Mouse (Mus musculus) cortical plate, adult 2 months (tissue): ENCODE data around the gene Dtnbp1. TPM values are rescaled to one million over a fixed set of nuclear protein-coding genes. Genes with fewer than 3 reads are reported as not detected.

Experiments used
- H3K27ac ChIP-seq: fragments of 200-500 bp; 2 replicates; pipeline ENCODE4 v1.5.1; 2012; ENCODE audit warnings: low read length, control low read depth, inconsistent platforms; ENCODE audit not compliant: insufficient read depth
- H3K4me1 ChIP-seq: fragments of 200-500 bp; 2 replicates; pipeline ENCODE4 v1.6.1; 2011; ENCODE audit warnings: low read length; ENCODE audit not compliant: control insufficient read depth, insufficient read depth
- H3K4me3 ChIP-seq: fragments of 200-500 bp; 2 replicates; pipeline ENCODE4 v1.5.1; 2011; ENCODE audit warnings: mild to moderate bottlenecking, low read length, control low read depth; ENCODE audit not compliant: insufficient read depth
- CTCF ChIP-seq: fragments of 200-500 bp; IDR thresholded peaks from 2 replicates; pipeline ENCODE4 v1.5.1; 2011; ENCODE audit warnings: mild to moderate bottlenecking, control low read depth, low read length; ENCODE audit not compliant: insufficient read depth; ENCODE audit errors: extremely low read depth
- POLR2A ChIP-seq: fragments of 200-500 bp; IDR thresholded peaks from 2 replicates; pipeline ENCODE4 v1.6.1; 2011; ENCODE audit warnings: mild to moderate bottlenecking, low read length, control low read depth; ENCODE audit not compliant: insufficient read depth; ENCODE audit errors: extremely low read depth
- polyA plus RNA-seq: library from polyadenylated mRNA; depleted of rRNA; stranded (reverse); fragments of >200 nt; gene quantifications from 2 replicates; pipeline ENCODE4 v1.2.3, GENCODE M21; 2012

The Dtnbp1 gene
- polyA plus RNA-seq, 1 experiment: 144 TPM

DNA sequence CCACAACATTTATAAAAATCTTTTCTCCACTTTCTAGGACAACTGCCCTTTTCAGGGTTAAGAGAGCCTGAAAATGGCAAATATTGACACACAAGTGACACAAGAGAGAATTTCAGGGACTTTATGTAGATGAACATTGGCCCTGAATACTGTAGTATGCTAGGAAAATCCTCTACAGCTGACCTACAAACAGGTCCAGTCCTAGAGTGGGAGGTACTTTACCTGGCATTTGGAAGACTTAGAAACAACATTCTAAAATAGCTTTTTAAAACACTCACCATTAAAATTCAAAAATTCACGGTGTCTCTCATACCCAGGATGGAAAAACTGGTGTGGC lies 47.7 kb downstream of the Dtnbp1 start:
- H3K27ac ChIP-seq: no peak overlapping the region
- no peak overlapping the region for H3K4me3 ChIP-seq
- H3K4me1 ChIP-seq: peaks cover 9% of the 10 kb centered on the region
- TF ChIP-seq POLR2A: no peak

DNA sequence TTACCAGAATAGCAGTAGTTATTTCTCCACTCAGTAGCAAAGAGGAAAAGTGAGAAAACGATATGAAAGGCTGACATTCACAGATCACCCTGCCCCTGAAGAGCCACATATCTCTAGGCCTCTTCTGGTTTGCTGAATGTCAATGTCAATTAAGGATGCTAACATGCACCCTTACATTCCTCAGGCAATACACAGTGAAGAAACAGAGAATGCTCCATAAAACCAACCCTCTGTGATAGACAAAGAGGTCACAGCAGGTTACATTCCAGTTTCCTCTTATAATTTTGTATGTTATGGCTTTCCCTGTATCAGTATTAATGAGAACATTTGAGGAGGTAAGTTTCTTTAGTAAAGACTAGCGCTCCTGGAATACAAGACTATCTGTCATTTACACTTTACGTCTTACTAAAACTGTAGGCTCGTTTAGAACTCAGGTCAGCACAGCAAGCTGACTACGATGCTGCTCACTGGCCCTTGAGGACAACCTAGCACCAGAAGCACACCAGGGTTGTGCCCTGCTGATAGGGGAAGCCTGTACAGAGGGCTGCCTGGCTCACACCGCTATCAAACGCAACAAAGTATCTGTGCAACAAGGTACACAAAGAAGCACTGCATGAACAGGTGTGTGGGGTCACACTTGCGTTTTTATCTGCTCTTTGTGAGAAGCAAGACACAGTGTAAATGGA lies 48.3 kb downstream of the Dtnbp1 start:
- Histone ChIP-seq H3K4me3 (no peak overlapping the region), H3K4me1 (peaks cover 9% of the 10 kb centered on the region), H3K27ac (no peak overlapping the region)
- TF ChIP-seq CTCF (no peak), POLR2A (no peak)

DNA sequence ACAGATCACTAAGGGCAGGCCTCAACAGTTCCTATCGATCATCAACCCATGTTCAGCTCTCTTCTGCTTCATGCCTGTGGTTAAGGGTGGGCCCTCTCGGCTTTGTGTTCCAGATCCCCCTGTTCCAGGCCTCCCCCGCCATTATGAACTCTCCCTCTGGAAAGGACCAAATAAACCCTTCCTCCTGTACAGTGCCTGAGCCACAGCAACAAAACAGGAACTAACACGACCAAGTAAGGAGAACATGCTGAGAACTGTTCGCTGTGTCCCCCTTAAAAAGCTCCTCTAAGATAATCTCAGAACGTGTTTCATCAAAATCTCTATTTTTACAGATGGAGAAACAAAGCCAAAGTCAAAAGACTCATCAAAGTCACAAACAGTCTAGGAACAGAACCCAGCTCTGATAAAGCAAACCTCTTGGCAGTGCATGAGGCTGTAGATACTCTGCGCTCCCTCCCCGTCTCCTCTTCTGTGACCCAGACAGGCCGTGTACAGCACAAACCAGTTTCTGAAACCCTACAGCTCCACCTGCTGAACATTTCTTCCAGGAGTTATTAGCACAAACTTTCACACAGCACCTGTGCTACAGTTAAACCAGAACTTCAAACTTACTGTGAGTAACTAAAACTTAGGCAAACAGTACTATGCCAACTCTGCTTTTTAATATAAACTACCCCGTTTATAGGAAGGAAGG lies 49.4 kb downstream of the Dtnbp1 start:
- no peak overlapping the region for H3K4me3 ChIP-seq
- H3K27ac ChIP-seq: no peak overlapping the region
- H3K4me1 ChIP-seq: peaks cover 12% of the 10 kb centered on the region
- no peak for TF ChIP-seq CTCF
- TF ChIP-seq POLR2A: no peak

DNA sequence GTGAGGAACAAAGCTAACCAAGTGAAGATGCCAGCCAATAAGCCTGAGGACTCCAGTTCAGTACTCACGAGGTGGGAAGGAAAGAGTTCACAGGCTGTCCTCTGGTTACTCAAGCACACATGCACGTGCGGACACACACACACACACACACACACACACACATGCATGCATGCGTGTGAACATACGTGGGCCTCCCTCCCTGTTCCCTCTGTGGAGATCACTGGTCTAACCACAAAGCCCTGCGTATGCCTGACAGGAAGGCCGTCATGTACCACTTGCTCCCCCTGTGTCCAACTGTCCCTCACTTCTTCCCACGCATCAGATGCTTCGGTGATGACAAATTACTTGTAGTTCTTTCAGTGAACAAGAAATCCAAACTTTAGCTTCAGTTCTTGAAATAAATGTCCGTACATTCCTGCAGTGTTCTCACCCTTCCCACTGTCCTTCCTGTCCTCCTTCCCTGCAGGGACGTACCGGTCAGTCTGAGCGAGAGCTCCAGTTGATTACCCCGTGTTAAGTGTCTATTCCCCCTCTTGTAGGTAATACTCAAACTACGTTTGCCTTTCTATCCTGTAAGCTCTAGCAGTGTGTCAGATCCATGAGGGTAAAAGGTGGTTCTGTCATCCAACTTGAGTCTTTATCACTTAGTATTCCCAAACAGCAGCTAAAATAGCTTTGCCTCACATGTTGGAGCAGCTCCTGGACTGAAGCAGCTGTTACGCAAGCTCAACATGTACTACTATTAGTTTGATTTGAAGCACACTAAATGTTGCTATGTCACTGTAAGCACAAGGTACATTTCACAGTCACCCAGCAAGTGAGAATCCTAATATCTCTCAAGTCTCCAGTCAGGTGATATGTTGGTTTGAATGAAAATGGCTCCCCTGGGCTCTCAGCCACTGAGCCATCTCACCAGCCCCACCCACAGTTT lies 53.4 kb downstream of the Dtnbp1 start:
- peaks cover 13% of the 10 kb centered on the region for H3K4me1 ChIP-seq
- no peak overlapping the region for H3K4me3 ChIP-seq
- peak overlapping the region; percentile 5; the same call in 1 of the 2 replicates for H3K27ac ChIP-seq
- TF ChIP-seq POLR2A: no peak
- TF ChIP-seq CTCF: no peak

DNA sequence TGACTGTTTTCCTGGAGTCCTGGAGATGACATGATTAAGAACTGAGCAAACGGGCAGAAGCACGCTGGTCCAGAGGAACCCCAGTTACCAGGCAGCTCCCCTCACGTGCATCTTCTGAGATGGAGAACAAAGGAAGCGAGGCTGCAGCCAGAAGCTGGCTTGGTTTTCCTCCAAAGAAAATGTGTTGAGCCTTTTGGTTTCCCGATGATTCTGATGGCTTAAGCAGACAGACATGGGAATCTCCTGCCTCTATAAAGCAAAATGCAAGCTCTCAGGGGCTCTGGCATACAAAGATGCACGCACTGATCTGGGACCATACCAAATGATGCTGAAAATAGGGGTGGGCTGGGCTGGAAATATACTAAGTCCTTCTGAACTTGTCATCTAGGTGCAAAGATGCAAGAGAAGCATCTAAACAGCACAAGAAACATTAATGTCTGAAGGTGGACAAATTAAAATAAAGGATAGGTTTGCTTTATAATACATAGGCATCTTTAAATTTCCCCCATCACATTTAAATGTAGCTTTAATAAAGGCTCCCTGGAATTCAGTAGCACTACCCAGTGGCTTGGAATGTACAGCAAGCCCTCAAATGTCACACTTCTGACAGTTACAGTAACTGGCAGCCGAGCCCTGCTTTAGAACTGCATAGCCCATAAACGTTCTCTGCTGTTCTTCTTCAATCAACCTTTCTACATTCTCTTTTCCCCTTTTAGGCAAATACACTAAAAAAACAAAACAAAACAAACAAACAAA lies 54.9 kb downstream of the Dtnbp1 start:
- H3K4me1 ChIP-seq: peaks cover 17% of the 10 kb centered on the region

DNA sequence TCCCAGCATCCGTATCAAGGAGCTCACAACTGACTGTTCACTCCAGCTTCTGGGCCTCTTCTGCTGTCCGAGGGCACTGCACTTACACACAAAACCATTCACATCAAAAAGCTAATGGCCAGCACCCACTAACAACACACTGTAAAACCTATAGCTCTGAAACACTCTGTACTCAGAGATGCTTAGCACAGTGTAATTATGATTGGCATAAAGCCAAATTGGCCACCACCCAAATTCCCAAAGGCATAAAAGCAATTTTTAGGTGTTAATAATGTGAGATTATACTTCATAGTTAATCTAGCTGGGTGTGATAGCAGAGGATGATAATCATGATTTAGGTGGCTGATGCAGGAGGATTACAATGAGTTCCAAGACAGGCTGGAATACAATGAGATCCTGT lies 58.3 kb downstream of the Dtnbp1 start:
- no peak for TF ChIP-seq POLR2A
- no peak for TF ChIP-seq CTCF
- H3K4me1 ChIP-seq: peaks cover 8% of the 10 kb centered on the region; the same call in 1 of the 2 replicates
- no peak overlapping the region for H3K27ac ChIP-seq
- no peak overlapping the region for H3K4me3 ChIP-seq

More for the DNA sequence above, 54.9 kb downstream of the Dtnbp1 start:
- H3K4me3 ChIP-seq: peak overlapping the region; percentile 76
- peak overlapping the region; percentile 14; the same call in 1 of the 2 replicates for H3K27ac ChIP-seq
- TF ChIP-seq POLR2A: peak; percentile 62; the same call in 1 of the 2 replicates
- TF ChIP-seq CTCF: no peak

DNA sequence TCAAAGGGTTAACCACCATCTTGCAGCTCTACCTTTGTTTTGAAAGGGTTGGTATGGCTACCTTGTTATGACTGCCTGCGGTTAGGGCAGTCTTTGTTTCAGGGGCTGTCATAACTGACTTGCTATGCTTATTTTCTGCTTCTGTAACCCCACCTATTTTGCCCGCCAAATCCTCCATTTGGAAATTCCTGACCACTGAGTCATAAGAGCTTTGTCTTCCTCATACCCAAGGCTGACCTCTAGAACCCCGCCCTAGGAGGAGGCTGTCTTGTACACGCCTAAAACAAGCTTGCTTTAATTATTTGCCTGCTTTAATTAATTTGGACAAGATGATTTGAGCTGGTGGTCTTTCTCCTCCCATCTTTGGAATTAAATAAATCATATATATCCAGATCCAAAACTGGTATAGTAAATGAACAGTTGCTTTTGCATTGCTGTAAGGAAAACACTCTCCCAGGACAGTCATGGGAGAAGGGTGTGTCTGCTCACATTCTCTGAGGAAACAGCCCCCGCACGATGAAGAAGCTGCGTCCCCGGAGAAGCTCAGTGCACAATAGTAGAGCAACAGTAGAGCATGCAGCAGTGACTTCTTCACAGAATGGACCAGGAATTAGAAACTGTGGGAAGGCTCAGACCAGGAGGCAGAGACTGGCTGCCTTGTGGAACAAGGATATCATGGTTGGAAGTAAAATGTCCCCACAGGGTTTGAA lies 62.5 kb downstream of the Dtnbp1 start:
- no peak overlapping the region for H3K4me3 ChIP-seq
- no peak for TF ChIP-seq POLR2A
- no peak for TF ChIP-seq CTCF
- H3K27ac ChIP-seq: no peak overlapping the region
- H3K4me1 ChIP-seq: peaks cover 6% of the 10 kb centered on the region

DNA sequence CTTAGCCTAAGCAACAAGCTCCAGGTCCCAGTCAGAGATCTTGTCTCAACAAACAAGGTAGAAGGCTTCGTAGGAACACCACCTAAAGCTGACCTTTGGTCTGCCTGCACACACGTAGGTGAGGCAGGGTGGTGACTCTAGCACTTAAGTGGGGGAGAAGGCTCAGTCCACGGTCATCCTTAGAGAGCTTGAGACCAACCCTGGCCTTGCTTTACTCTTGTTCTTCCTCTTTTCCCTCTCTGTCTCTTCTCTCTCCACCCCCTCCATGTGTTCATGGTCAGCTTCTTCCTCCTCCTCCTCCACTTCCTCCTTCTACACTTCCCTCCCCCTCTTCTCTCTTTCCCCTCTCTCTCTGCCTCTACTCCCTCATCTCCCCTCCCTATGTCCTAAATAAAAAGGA lies 64.3 kb downstream of the Dtnbp1 start:
- H3K27ac ChIP-seq: no peak overlapping the region
- no peak for TF ChIP-seq POLR2A
- TF ChIP-seq CTCF: no peak
- peaks cover 5% of the 10 kb centered on the region for H3K4me1 ChIP-seq
- no peak overlapping the region for H3K4me3 ChIP-seq
